In genomic region chr10:53687888-53688287, GRCm38 (mm10) we compare ENCODE assay signal across 21 mouse cellular contexts. TPM values are rescaled to one million over a fixed set of nuclear protein-coding genes. Genes with fewer than 3 reads are reported as not detected.
DNase-seq lines count a peak whose midpoint lies in the region; ATAC-seq and TF ChIP-seq lines count a peak whose summit lies in the region.
"Had no signal": no experiment of that assay in that cellular context is flagged by ENCODE, and none has a peak within 500 bp of the region (broad histone marks: within the 10 kb centered on the region; RNA-seq: fewer than 3 reads in every experiment).

No protein-coding gene starts in this region.

- intact Hi-C loops in left cerebral cortex, postnatal 10 days (cut with DNase I): no loop called here

- no peak overlapping the region for H3K4me3 ChIP-seq in hindbrain, embryonic 11.5 days (ENCODE audit: low read depth, low read length)
- no peak overlapping the region for H3K4me3 ChIP-seq in hindbrain, embryonic 10.5 days
- no peak overlapping the region for H3K4me3 ChIP-seq in kidney, embryonic 16.5 days (ENCODE audit: low read length)
- H3K4me3 ChIP-seq in olfactory bulb, adult 2 months (ENCODE audit: insufficient read depth, low read depth, low read length): no peak overlapping the region
- no peak overlapping the region for H3K4me3 ChIP-seq in forebrain, embryonic 11.5 days (ENCODE audit: low read depth, low read length)
- H3K4me3 ChIP-seq: embryonic facial prominence, embryonic 12.5 days; embryonic facial prominence, embryonic 15.5 days; forebrain, embryonic 12.5 days; forebrain, embryonic 15.5 days had no signal

- 72% methylated on average over 5 of the region's 5 CpGs for WGBS in hindbrain, embryonic 11.5 days
- WGBS in hindbrain, embryonic 10.5 days: 63% methylated on average over 5 of the region's 5 CpGs
- 20% methylated on average over 5 of the region's 5 CpGs for WGBS in kidney, embryonic 16.5 days
- WGBS in olfactory bulb, adult 2 months: 26% methylated on average over 5 of the region's 5 CpGs
- WGBS in forebrain, embryonic 11.5 days: 73% methylated on average over 5 of the region's 5 CpGs

- no peak for DNase-seq in hindbrain, embryonic 11.5 days (ENCODE audit: low spot score)
- no peak for DNase-seq in hindbrain, embryonic 10.5 days (ENCODE audit: low spot score)
- no peak for DNase-seq in kidney, adult 8-10 months
- DNase-seq in forebrain, embryonic 11.5 days (ENCODE audit: low spot score): no peak
- no peak for DNase-seq in left cerebral cortex, postnatal 10 days (ENCODE audit: extremely low spot score in 1 of 2, low spot score in 2 of 2)
- DNase-seq: adrenal gland, postnatal 10 days; adrenal gland, postnatal 36 days; cerebellum, adult 11 months; cerebellum, adult 2 months; cerebellum, adult 9-11 months; gastrocnemius, postnatal 10 days; gastrocnemius, postnatal 36 days had no signal

- H3K9me3 ChIP-seq in hindbrain, embryonic 11.5 days (ENCODE audit: control insufficient read depth, low read length): no peaks in the 10 kb centered on the region
- H3K9me3 ChIP-seq in hindbrain, embryonic 10.5 days: no peaks in the 10 kb centered on the region
- no peaks in the 10 kb centered on the region for H3K9me3 ChIP-seq in kidney, embryonic 16.5 days (ENCODE audit: low read length)
- no peaks in the 10 kb centered on the region for H3K9me3 ChIP-seq in forebrain, embryonic 11.5 days (ENCODE audit: control insufficient read depth, low read length)
- H3K9me3 ChIP-seq: embryonic facial prominence, embryonic 12.5 days; embryonic facial prominence, embryonic 15.5 days; forebrain, embryonic 12.5 days; forebrain, embryonic 15.5 days had no signal

- no peaks in the 10 kb centered on the region for H3K4me1 ChIP-seq in hindbrain, embryonic 11.5 days (replicated peaks; ENCODE audit: control insufficient read depth, insufficient read depth, low read length)
- H3K4me1 ChIP-seq in hindbrain, embryonic 10.5 days (replicated peaks): no peaks in the 10 kb centered on the region
- H3K4me1 ChIP-seq in kidney, embryonic 16.5 days (ENCODE audit: insufficient read depth, low read length): no peaks in the 10 kb centered on the region
- peaks cover 8% of the 10 kb centered on the region for H3K4me1 ChIP-seq in olfactory bulb, adult 2 months (ENCODE audit: control insufficient read depth, insufficient read depth, low read length)
- no peaks in the 10 kb centered on the region for H3K4me1 ChIP-seq in forebrain, embryonic 11.5 days (replicated peaks; ENCODE audit: control insufficient read depth, insufficient read depth, low read length)
- H3K4me1 ChIP-seq: embryonic facial prominence, embryonic 12.5 days; embryonic facial prominence, embryonic 15.5 days; forebrain, embryonic 12.5 days; forebrain, embryonic 15.5 days had no signal

- TF ChIP-seq CTCF in olfactory bulb, adult 2 months (IDR thresholded peaks at IDR 0.05; ENCODE audit: insufficient read depth, low read depth, low read length): no peak

- no peak for TF ChIP-seq POLR2A in olfactory bulb, adult 2 months (IDR thresholded peaks at IDR 0.05; ENCODE audit: insufficient read depth, low read depth, low read length)

- H3K36me3 ChIP-seq in hindbrain, embryonic 11.5 days (ENCODE audit: control insufficient read depth, insufficient read depth, low read length): no peaks in the 10 kb centered on the region
- no peaks in the 10 kb centered on the region for H3K36me3 ChIP-seq in hindbrain, embryonic 10.5 days
- no peaks in the 10 kb centered on the region for H3K36me3 ChIP-seq in kidney, embryonic 16.5 days (ENCODE audit: insufficient read depth, low read length)
- H3K36me3 ChIP-seq in forebrain, embryonic 11.5 days (ENCODE audit: control insufficient read depth, insufficient read depth, low read length): no peaks in the 10 kb centered on the region
- H3K36me3 ChIP-seq: embryonic facial prominence, embryonic 12.5 days; forebrain, embryonic 12.5 days; forebrain, embryonic 15.5 days had no signal

- no peak overlapping the region for H3K4me2 ChIP-seq in hindbrain, embryonic 11.5 days (replicated peaks; ENCODE audit: low read depth, low read length)
- no peak overlapping the region for H3K4me2 ChIP-seq in kidney, embryonic 16.5 days (replicated peaks; ENCODE audit: low read depth, low read length)
- H3K4me2 ChIP-seq in forebrain, embryonic 11.5 days (ENCODE audit: low read depth, low read length, severe bottlenecking): no peak overlapping the region
- H3K4me2 ChIP-seq: embryonic facial prominence, embryonic 12.5 days; embryonic facial prominence, embryonic 15.5 days; forebrain, embryonic 12.5 days; forebrain, embryonic 15.5 days; heart, embryonic 11.5 days; hindbrain, embryonic 14.5 days had no signal

- H3K27ac ChIP-seq in hindbrain, embryonic 11.5 days (ENCODE audit: low read depth, low read length): no peak overlapping the region
- H3K27ac ChIP-seq in hindbrain, embryonic 10.5 days: no peak overlapping the region
- H3K27ac ChIP-seq in kidney, embryonic 16.5 days (ENCODE audit: low read length): no peak overlapping the region
- peak overlapping the region; percentile 92 for H3K27ac ChIP-seq in olfactory bulb, adult 2 months (ENCODE audit: insufficient read depth, low read depth, low read length)
- no peak overlapping the region for H3K27ac ChIP-seq in forebrain, embryonic 11.5 days (ENCODE audit: low read depth, low read length)
- H3K27ac ChIP-seq: embryonic facial prominence, embryonic 12.5 days; embryonic facial prominence, embryonic 15.5 days; forebrain, embryonic 12.5 days; forebrain, embryonic 15.5 days; hindbrain, embryonic 14.5 days; hindbrain, postnatal 0 days had no signal

- no peak overlapping the region for H3K9ac ChIP-seq in hindbrain, embryonic 11.5 days (ENCODE audit: low read depth, low read length)
- H3K9ac ChIP-seq in kidney, embryonic 16.5 days (replicated peaks; ENCODE audit: low read length): no peak overlapping the region
- no peak overlapping the region for H3K9ac ChIP-seq in forebrain, embryonic 11.5 days (ENCODE audit: low read length)
- H3K9ac ChIP-seq: embryonic facial prominence, embryonic 12.5 days; embryonic facial prominence, embryonic 15.5 days; forebrain, embryonic 12.5 days; forebrain, embryonic 15.5 days; hindbrain, embryonic 14.5 days had no signal

- H3K27me3 ChIP-seq in hindbrain, embryonic 11.5 days (ENCODE audit: control insufficient read depth, insufficient read depth, low read length): no peaks in the 10 kb centered on the region
- H3K27me3 ChIP-seq in hindbrain, embryonic 10.5 days (ENCODE audit: insufficient read depth, poor library complexity, severe bottlenecking): no peaks in the 10 kb centered on the region
- no peaks in the 10 kb centered on the region for H3K27me3 ChIP-seq in kidney, embryonic 16.5 days (ENCODE audit: insufficient read depth, low read length)
- no peaks in the 10 kb centered on the region for H3K27me3 ChIP-seq in forebrain, embryonic 11.5 days (ENCODE audit: control insufficient read depth, insufficient read depth, low read length)
- H3K27me3 ChIP-seq: embryonic facial prominence, embryonic 12.5 days; embryonic facial prominence, embryonic 15.5 days; forebrain, embryonic 12.5 days; forebrain, embryonic 15.5 days had no signal

- ATAC-seq in hindbrain, embryonic 11.5 days (ENCODE audit: low FRiP score): peak; percentile 33; the same call in 1 of the 2 replicates
- peak; percentile 56; the same call in 1 of the 2 replicates for ATAC-seq in kidney, embryonic 16.5 days (ENCODE audit: low FRiP score, low TSS enrichment)
- ATAC-seq in forebrain, embryonic 11.5 days (replicated peaks; ENCODE audit: low FRiP score): no peak
- ATAC-seq: forebrain, embryonic 15.5 days; hindbrain, postnatal 0 days had no signal

RNA-seq across cellular contexts. Expression of gene Mcm9, which starts 57.6 kb away (rescaled TPM):
- polyA plus RNA-seq in hindbrain, embryonic 11.5 days (2014; fragmentation: Nextera tagmentation; extraction: Ambion mirVana): 13.8 and 15.3 TPM in 2 replicates
- polyA plus RNA-seq in hindbrain, embryonic 10.5 days (2016; fragmentation: Nextera tagmentation; extraction: Ambion mirVana): 11.5 and 12.7 TPM in 2 replicates
- 9.6 and 11.6 TPM in 2 replicates for polyA plus RNA-seq in kidney, embryonic 16.5 days (2015; fragmentation: Nextera tagmentation; extraction: Ambion mirVana)
- not detected in 2 replicates for polyA plus RNA-seq in olfactory bulb, adult 2 months (2012; ENCODE audit: insufficient read depth, insufficient read length, low replicate concordance, missing spikeins)
- polyA plus RNA-seq in forebrain, embryonic 11.5 days (2014; fragmentation: Nextera tagmentation; extraction: Ambion mirVana): 16.5 and 17.5 TPM in 2 replicates
- 1 to 10 TPM; 7.7 to 7.8 TPM for total RNA-seq in left cerebral cortex, postnatal 10 days (2021)

Comparison
In these comparisons a context has a peak if more than half of its experiments do, and no peak if none do; other contexts are left out.
1. RNA of gene Mcm9, which starts 57.6 kb away (polyA plus RNA-seq): 16.5 to 17.5 TPM in forebrain, embryonic 11.5 days, 13.8 to 15.3 TPM in hindbrain, embryonic 11.5 days, 11.5 to 12.7 TPM in hindbrain, embryonic 10.5 days and 9.6 to 11.6 TPM in kidney, embryonic 16.5 days; not detected in olfactory bulb, adult 2 months; every median in the first group is over 10 times any median in the second.